Mouse (Mus musculus) liver, postnatal 0 days (tissue): ENCODE results near the gene Lrrc37a. TPM values are rescaled to one million over a fixed set of nuclear protein-coding genes. Genes with fewer than 3 reads are reported as not detected.
A peak's percentile ranks its signal among the peaks of the same experiment; 100 is the strongest.
"Not testable (repeated sequence)": the region's sequence is repeated elsewhere in the genome, so short reads cannot be mapped to it uniquely, and the experiment has no call there.

ENCODE experiments used
- ATAC-seq: fragments of 200-750 bp; cut with Nextera tagmentation; 2 replicates; pipeline ENCODE4 v1.8.0; 2017; ENCODE audit warnings: mild to moderate bottlenecking, moderate library complexity
- DNase-seq: peaks from one replicate; pipeline ENCODE4 v3.0.0-alpha.2; 2016
- H3K27ac ChIP-seq: fragments of 300-500 bp; sonication (generic); 2 replicates; pipeline ENCODE4 v1.5.1; 2014; ENCODE audit warnings: antibody characterized with exemption, moderate library complexity, mild to moderate bottlenecking, low read depth
- H3K27me3 ChIP-seq: fragments of 300-500 bp; sonication (generic); 2 replicates; pipeline ENCODE4 v1.6.1; 2014; ENCODE audit warnings: low read length, control low read depth, mixed read lengths; ENCODE audit not compliant: insufficient read depth
- H3K36me3 ChIP-seq: fragments of 300-500 bp; sonication (generic); replicated peaks from 2 replicates; pipeline ENCODE4 v1.6.1; 2014; ENCODE audit warnings: mild to moderate bottlenecking, control low read depth, low read length, moderate library complexity, mixed read lengths; ENCODE audit not compliant: insufficient read depth
- H3K4me1 ChIP-seq: fragments of 300-500 bp; sonication (generic); 2 replicates; pipeline ENCODE4 v1.6.1; 2014; ENCODE audit warnings: antibody characterized with exemption, mild to moderate bottlenecking, control low read depth; ENCODE audit not compliant: insufficient read depth
- H3K4me2 ChIP-seq: fragments of 300-500 bp; sonication (generic); 2 replicates; pipeline ENCODE4 v1.6.1; 2014; ENCODE audit warnings: low read depth, mild to moderate bottlenecking, low read length, moderate library complexity, mixed read lengths
- H3K4me3 ChIP-seq: fragments of 300-500 bp; sonication (generic); 2 replicates; pipeline ENCODE4 v1.5.1; 2014; ENCODE audit warnings: low read depth, low read length
- H3K9ac ChIP-seq: fragments of 300-500 bp; sonication (generic); replicated peaks from 2 replicates; pipeline ENCODE4 v1.6.1; 2014; ENCODE audit warnings: mild to moderate bottlenecking, moderate library complexity
- H3K9me3 ChIP-seq: fragments of 300-500 bp; sonication (generic); 2 replicates; pipeline ENCODE4 v1.6.1; 2016; ENCODE audit warnings: mild to moderate bottlenecking, control low read depth, low read length, mixed read lengths
- CTCF ChIP-seq: sonication (generic); IDR thresholded peaks from 2 replicates; pipeline ENCODE4 v1.5.1; 2016; ENCODE audit warnings: antibody characterized with exemption, low read depth
- EP300 ChIP-seq: IDR thresholded peaks from 2 replicates; pipeline ENCODE4 v1.6.1; 2016; ENCODE audit warnings: antibody characterized with exemption, low read depth, mild to moderate bottlenecking
- WGBS: fragments of 180-500 bp; shearing (Covaris S2); extraction: QIAGEN DNeasy Blood & Tissue Kit; methylation state at CpG from one replicate; pipeline ENCODE4 v1.1.7; 2014; ENCODE audit not compliant: insufficient replicate concordance; 5-methylcytosine and 5-hydroxymethylcytosine counted together
- polyA plus RNA-seq: library from polyadenylated mRNA; unstranded; fragments of >200 nt; fragmentation: Nextera tagmentation; extraction: Ambion mirVana; gene quantifications from 2 replicates; pipeline ENCODE4 v1.2.1, GENCODE M21; 2015

Gene Lrrc37a
- polyA plus RNA-seq, 1 experiment from 2014 or later = not detected

- peak; percentile 97 for DNase-seq
- peak within 1 kb of the TSS; percentile 89 for H3K27ac ChIP-seq
- under 1% methylated on average over 61 of the region's 67 CpGs for WGBS
- peak; percentile 97 for ATAC-seq
- H3K4me1 ChIP-seq = peaks cover 17% of the 10 kb centered on the region
- H3K9me3 ChIP-seq = no peaks in the 10 kb centered on the region
- no peaks in the 10 kb centered on the region for H3K27me3 ChIP-seq
- peak within 1 kb of the TSS; percentile 84 for H3K4me2 ChIP-seq
- TF ChIP-seq EP300 (no peak), CTCF (no peak)
- H3K4me3 ChIP-seq = peak within 1 kb of the TSS; percentile 99
- H3K36me3 ChIP-seq = peaks cover 6% of the 10 kb centered on the region; the same call in 1 of the 2 replicates
- H3K9ac ChIP-seq = peak within 1 kb of the TSS; percentile 98
Observed at GRCm38 (mm10) chr11:103411981-103412949, 92.1 kb downstream of the Lrrc37a start, which contains the start of gene Plekhm1. Gene Plekhm1 (minus strand): TSS chr11:103412687.

- H3K36me3 ChIP-seq = peaks cover 6% of the 10 kb centered on the region; the same call in 1 of the 2 replicates
- H3K4me2 ChIP-seq = peak overlapping the region; percentile 84
- H3K27ac ChIP-seq = no peak overlapping the region
- H3K9ac ChIP-seq = peak overlapping the region; percentile 98
- no peaks in the 10 kb centered on the region for H3K9me3 ChIP-seq
- no peak for ATAC-seq
- no peaks in the 10 kb centered on the region for H3K27me3 ChIP-seq
- DNase-seq = no peak
- H3K4me1 ChIP-seq = peaks cover 17% of the 10 kb centered on the region
- WGBS = 78% methylated on average over 1 of the region's 1 CpGs
- peak overlapping the region; percentile 99 for H3K4me3 ChIP-seq
- TF ChIP-seq EP300 = no peak
- TF ChIP-seq CTCF = 0 out of 2 replicates have a peak, but pooled peaks have one; percentile 6
Observed at GRCm38 (mm10) chr11:103411301-103411700, 93.1 kb downstream of the Lrrc37a start.

GRCm38 (mm10) chr11:103408880-103409279, 95.5 kb downstream of the Lrrc37a start:
- no peak overlapping the region for H3K27ac ChIP-seq
- ATAC-seq (no peak), DNase-seq (no peak)
- peaks cover 6% of the 10 kb centered on the region; the same call in 1 of the 2 replicates for H3K36me3 ChIP-seq
- H3K4me1 ChIP-seq = peaks cover 17% of the 10 kb centered on the region
- no peak overlapping the region for H3K4me2 ChIP-seq
- H3K4me3 ChIP-seq = no peak overlapping the region
- H3K9ac ChIP-seq = no peak overlapping the region
- H3K27me3 ChIP-seq = no peaks in the 10 kb centered on the region
- WGBS = 86% methylated on average over 13 of the region's 13 CpGs
- H3K9me3 ChIP-seq = no peaks in the 10 kb centered on the region
- no peak for TF ChIP-seq CTCF
- no peak for TF ChIP-seq EP300

- not testable (repeated sequence) for ATAC-seq, H3K9me3 ChIP-seq, H3K4me1 ChIP-seq, H3K4me2 ChIP-seq, H3K9ac ChIP-seq, DNase-seq, H3K27me3 ChIP-seq, H3K27ac ChIP-seq, H3K4me3 ChIP-seq
- 69% methylated on average over 5 of the region's 5 CpGs for WGBS
- H3K36me3 ChIP-seq = peaks cover 10% of the 10 kb centered on the region
Observed at GRCm38 (mm10) chr11:103407136-103407535, 97.3 kb downstream of the Lrrc37a start.

GRCm38 (mm10) chr11:103406551-103406950, 97.8 kb downstream of the Lrrc37a start:
- H3K4me1 ChIP-seq = peaks cover 6% of the 10 kb centered on the region
- no peak overlapping the region for H3K9ac ChIP-seq
- WGBS = 60% methylated on average over 7 of the region's 7 CpGs
- no peak overlapping the region for H3K27ac ChIP-seq
- no peaks in the 10 kb centered on the region for H3K27me3 ChIP-seq
- ATAC-seq (no peak), DNase-seq (no peak)
- peaks cover 10% of the 10 kb centered on the region for H3K36me3 ChIP-seq
- no peak for TF ChIP-seq EP300
- TF ChIP-seq CTCF = no peak
- no peak overlapping the region for H3K4me3 ChIP-seq
- H3K4me2 ChIP-seq = no peak overlapping the region
- no peaks in the 10 kb centered on the region for H3K9me3 ChIP-seq

- ATAC-seq = no peak
- 77% methylated on average over 1 of the region's 1 CpGs for WGBS
Observed at GRCm38 (mm10) chr11:103405814-103406213, 98.6 kb downstream of the Lrrc37a start.

More at GRCm38 (mm10) chr11:103405814-103406213, 98.6 kb downstream of the Lrrc37a start:
- Histone ChIP-seq H3K9ac (no peak overlapping the region), H3K9me3 (no peaks in the 10 kb centered on the region), H3K4me2 (no peak overlapping the region), H3K4me3 (no peak overlapping the region), H3K27ac (no peak overlapping the region), H3K36me3 (peaks cover 10% of the 10 kb centered on the region), H3K4me1 (peaks cover 1% of the 10 kb centered on the region), H3K27me3 (no peaks in the 10 kb centered on the region)
- DNase-seq = no peak
- TF ChIP-seq EP300 = no peak
- no peak for TF ChIP-seq CTCF
